Mouse (Mus musculus) intestine, embryonic 15.5 days (tissue): ENCODE results near the gene Clip1. TPM values are rescaled to one million over a fixed set of nuclear protein-coding genes. Genes with fewer than 3 reads are reported as not detected.

Source experiments
- ATAC-seq: fragments of 200-750 bp; cut with Nextera tagmentation; 2 replicates; pipeline ENCODE4 v1.8.0; 2017; ENCODE audit warnings: moderate TSS enrichment, moderate library complexity
- H3K27ac ChIP-seq: fragments of 300-500 bp; sonication (generic); 2 replicates; pipeline ENCODE4 v1.5.1; 2015; ENCODE audit warnings: mild to moderate bottlenecking, inconsistent platforms
- H3K27me3 ChIP-seq: fragments of 300-500 bp; sonication (generic); replicated peaks from 2 replicates; pipeline ENCODE4 v1.6.1; 2015; ENCODE audit warnings: inconsistent platforms
- H3K36me3 ChIP-seq: fragments of 300-500 bp; sonication (generic); 2 replicates; pipeline ENCODE4 v1.6.1; 2015; ENCODE audit warnings: inconsistent platforms
- H3K4me1 ChIP-seq: fragments of 300-500 bp; sonication (generic); replicated peaks from 2 replicates; pipeline ENCODE4 v1.6.1; 2015; ENCODE audit warnings: inconsistent platforms
- H3K4me2 ChIP-seq: fragments of 300-500 bp; sonication (generic); replicated peaks from 2 replicates; pipeline ENCODE4 v1.6.1; 2015; ENCODE audit warnings: mild to moderate bottlenecking, inconsistent platforms
- H3K4me3 ChIP-seq: fragments of 300-500 bp; sonication (generic); replicated peaks from 2 replicates; pipeline ENCODE4 v1.5.1; 2015; ENCODE audit warnings: inconsistent platforms
- H3K9ac ChIP-seq: fragments of 300-500 bp; sonication (generic); 2 replicates; pipeline ENCODE4 v1.6.1; 2015; ENCODE audit warnings: inconsistent platforms
- H3K9me3 ChIP-seq: fragments of 300-500 bp; sonication (generic); 2 replicates; pipeline ENCODE4 v1.6.1; 2016; ENCODE audit warnings: inconsistent platforms
- WGBS: fragments of 180-500 bp; shearing (Covaris S2); methylation state at CpG from one replicate; pipeline ENCODE4 v1.1.7; 2015; 5-methylcytosine and 5-hydroxymethylcytosine counted together
- polyA plus RNA-seq: library from polyadenylated mRNA; unstranded; fragments of >200 nt; fragmentation: Nextera tagmentation; extraction: Ambion mirVana; gene quantifications from 2 replicates; pipeline ENCODE4 v1.2.1, GENCODE M21; 2015

The Clip1 gene
- polyA plus RNA-seq, 1 experiment from 2014 or later = 29.9 TPM

GRCm38 (mm10) chr5:123696244-123696643 is 11.8 kb upstream of the Clip1 start:
- H3K4me2 ChIP-seq = no peak overlapping the region
- no peak for ATAC-seq
- H3K4me1 ChIP-seq = 0 out of 2 replicates have a peak, but pooled peaks cover 7% of the 10 kb centered on the region
- H3K27ac ChIP-seq = no peak overlapping the region
- no peak overlapping the region for H3K9ac ChIP-seq
- H3K4me3 ChIP-seq = no peak overlapping the region
- peaks cover 16% of the 10 kb centered on the region for H3K36me3 ChIP-seq
- no peaks in the 10 kb centered on the region for H3K27me3 ChIP-seq
- WGBS = 87% methylated on average over 7 of the region's 7 CpGs
- no peaks in the 10 kb centered on the region for H3K9me3 ChIP-seq

GRCm38 (mm10) chr5:123694468-123694867 is 10.1 kb upstream of the Clip1 start:
- Histone ChIP-seq H3K27me3 (no peaks in the 10 kb centered on the region), H3K4me1 (0 out of 2 replicates have a peak, but pooled peaks cover 7% of the 10 kb centered on the region), H3K4me2 (no peak overlapping the region), H3K9ac (no peak overlapping the region), H3K4me3 (no peak overlapping the region), H3K9me3 (no peaks in the 10 kb centered on the region), H3K27ac (no peak overlapping the region), H3K36me3 (peaks cover 4% of the 10 kb centered on the region; the same call in 1 of the 2 replicates)
- WGBS = 51% methylated on average over 6 of the region's 6 CpGs
- peak; percentile 47; the same call in 1 of the 2 replicates for ATAC-seq

GRCm38 (mm10) chr5:123683377-123684220 is 819 bp downstream of the Clip1 start:
- peak overlapping the region; percentile 88 for H3K4me2 ChIP-seq
- no peaks in the 10 kb centered on the region for H3K27me3 ChIP-seq
- no peaks in the 10 kb centered on the region for H3K36me3 ChIP-seq
- no peaks in the 10 kb centered on the region for H3K9me3 ChIP-seq
- H3K27ac ChIP-seq = peak overlapping the region; percentile 91
- peaks cover 18% of the 10 kb centered on the region for H3K4me1 ChIP-seq
- ATAC-seq = peak; percentile 78
- under 1% methylated on average over 90 of the region's 92 CpGs for WGBS
- peak overlapping the region; percentile 96 for H3K4me3 ChIP-seq
- H3K9ac ChIP-seq = peak overlapping the region; percentile 93

GRCm38 (mm10) chr5:123683043-123683376 is 1.4 kb downstream of the Clip1 start:
- H3K27ac ChIP-seq = peak overlapping the region; percentile 91; the same call in 1 of the 2 replicates
- H3K9me3 ChIP-seq = no peaks in the 10 kb centered on the region
- H3K9ac ChIP-seq = no peak overlapping the region
- peak overlapping the region; percentile 96 for H3K4me3 ChIP-seq
- H3K4me1 ChIP-seq = peaks cover 18% of the 10 kb centered on the region
- 8% methylated on average over 6 of the region's 6 CpGs for WGBS
- H3K36me3 ChIP-seq = no peaks in the 10 kb centered on the region
- ATAC-seq = peak; percentile 24; the same call in 1 of the 2 replicates
- H3K27me3 ChIP-seq = no peaks in the 10 kb centered on the region
- H3K4me2 ChIP-seq = peak overlapping the region; percentile 88

- Histone ChIP-seq H3K36me3 (no peaks in the 10 kb centered on the region), H3K4me1 (peaks cover 18% of the 10 kb centered on the region), H3K27me3 (no peaks in the 10 kb centered on the region), H3K27ac (no peak overlapping the region), H3K9me3 (no peaks in the 10 kb centered on the region), H3K4me3 (0 out of 2 replicates have a peak overlapping the region, but pooled peaks have one; percentile 96), H3K9ac (no peak overlapping the region), H3K4me2 (peak overlapping the region; percentile 88)
- no peak for ATAC-seq
- whole genome bisulfite sequencing = 41% methylated on average over 4 of the region's 4 CpGs
These were observed 2.0 kb downstream of the Clip1 start for GRCm38 (mm10) chr5:123682372-123682771.

- no peaks in the 10 kb centered on the region for H3K36me3 ChIP-seq
- WGBS = 27% methylated on average over 5 of the region's 5 CpGs
- no peaks in the 10 kb centered on the region for H3K9me3 ChIP-seq
- ATAC-seq = no peak
- peaks cover 18% of the 10 kb centered on the region for H3K4me1 ChIP-seq
- H3K4me3 ChIP-seq = no peak overlapping the region
- no peak overlapping the region for H3K4me2 ChIP-seq
- H3K9ac ChIP-seq = no peak overlapping the region
- no peaks in the 10 kb centered on the region for H3K27me3 ChIP-seq
- peak overlapping the region; percentile 33; the same call in 1 of the 2 replicates for H3K27ac ChIP-seq
These were observed 4.7 kb downstream of the Clip1 start for GRCm38 (mm10) chr5:123679546-123680263.

GRCm38 (mm10) chr5:123679106-123679505 is 5.3 kb downstream of the Clip1 start:
- H3K27ac ChIP-seq = no peak overlapping the region
- no peaks in the 10 kb centered on the region for H3K9me3 ChIP-seq
- H3K4me1 ChIP-seq = peaks cover 18% of the 10 kb centered on the region
- no peaks in the 10 kb centered on the region for H3K36me3 ChIP-seq
- H3K4me3 ChIP-seq = no peak overlapping the region
- no peak overlapping the region for H3K9ac ChIP-seq
- ATAC-seq = no peak
- 64% methylated on average over 3 of the region's 3 CpGs for WGBS
- no peaks in the 10 kb centered on the region for H3K27me3 ChIP-seq
- no peak overlapping the region for H3K4me2 ChIP-seq

GRCm38 (mm10) chr5:123675717-123676116 is 8.7 kb downstream of the Clip1 start:
- WGBS = 88% methylated on average over 9 of the region's 9 CpGs
- Histone ChIP-seq H3K27ac (no peak overlapping the region), H3K27me3 (no peaks in the 10 kb centered on the region), H3K4me2 (no peak overlapping the region), H3K4me3 (no peak overlapping the region), H3K4me1 (peaks cover 12% of the 10 kb centered on the region), H3K9me3 (no peaks in the 10 kb centered on the region), H3K9ac (no peak overlapping the region), H3K36me3 (no peaks in the 10 kb centered on the region)
- no peak for ATAC-seq

GRCm38 (mm10) chr5:123675221-123675620 is 9.2 kb downstream of the Clip1 start:
- Histone ChIP-seq H3K4me1 (peaks cover 14% of the 10 kb centered on the region), H3K27ac (no peak overlapping the region), H3K9ac (no peak overlapping the region), H3K4me3 (no peak overlapping the region), H3K27me3 (no peaks in the 10 kb centered on the region), H3K36me3 (no peaks in the 10 kb centered on the region), H3K4me2 (no peak overlapping the region), H3K9me3 (no peaks in the 10 kb centered on the region)
- no peak for ATAC-seq
- 10% methylated on average over 3 of the region's 3 CpGs for WGBS

GRCm38 (mm10) chr5:123671473-123671820 is 13.0 kb downstream of the Clip1 start:
- Histone ChIP-seq H3K9ac (no peak overlapping the region), H3K36me3 (no peaks in the 10 kb centered on the region), H3K27me3 (no peaks in the 10 kb centered on the region), H3K4me1 (peaks cover 10% of the 10 kb centered on the region), H3K4me2 (no peak overlapping the region), H3K4me3 (no peak overlapping the region), H3K27ac (no peak overlapping the region), H3K9me3 (no peaks in the 10 kb centered on the region)
- WGBS = 83% methylated on average over 3 of the region's 3 CpGs
- ATAC-seq = no peak

GRCm38 (mm10) chr5:123670800-123671472 is 13.5 kb downstream of the Clip1 start:
- H3K4me3 ChIP-seq = no peak overlapping the region
- no peak overlapping the region for H3K4me2 ChIP-seq
- H3K36me3 ChIP-seq = no peaks in the 10 kb centered on the region
- no peaks in the 10 kb centered on the region for H3K9me3 ChIP-seq
- peaks cover 10% of the 10 kb centered on the region for H3K4me1 ChIP-seq
- no peak overlapping the region for H3K27ac ChIP-seq
- WGBS = 35% methylated on average over 14 of the region's 14 CpGs
- no peak overlapping the region for H3K9ac ChIP-seq
- H3K27me3 ChIP-seq = no peaks in the 10 kb centered on the region
- no peak for ATAC-seq
